Mouse (Mus musculus): ENCODE data around the gene Tmem206.

- no peak for TF ChIP-seq CTCF (IDR thresholded peaks at IDR 0.05; ENCODE audit: borderline replicate concordance, control insufficient read depth, extremely low read depth, insufficient read depth, low read length, poor library complexity)
- no peak for TF ChIP-seq POLR2A (IDR thresholded peaks at IDR 0.05; ENCODE audit: control insufficient read depth, extremely low read depth, insufficient read depth, low read length, poor library complexity)
These were observed 68.4 kb downstream of the Tmem206 start for GRCm38 (mm10) chr1:191394126-191394525.

All from thymus, adult 2 months (tissue).